Mouse (Mus musculus): ENCODE data around the gene Lrrc74a.

- TF ChIP-seq CTCF (IDR thresholded peaks at IDR 0.05; ENCODE audit: low read depth) (no peak), EP300 (IDR thresholded peaks at IDR 0.05; ENCODE audit: low read depth) (no peak)
Measured at GRCm38 (mm10) chr12:86770927-86771326, 36.8 kb downstream of the Lrrc74a start.
